Mouse (Mus musculus): ENCODE measurements around the gene 1700034J05Rik. TPM values are rescaled to one million over a fixed set of nuclear protein-coding genes. Genes with fewer than 3 reads are reported as not detected.
A peak's percentile ranks its signal among the peaks of the same experiment; 100 is the strongest.

The 1700034J05Rik gene
- polyA plus RNA-seq, 1 experiment from 2014 or later, result 0.11 TPM

GRCm38 (mm10) chr6:146949682-146950453 lies 4.4 kb downstream of the 1700034J05Rik start:
- Histone ChIP-seq H3K9me3 (no peaks in the 10 kb centered on the region), H3K36me3 (no peaks in the 10 kb centered on the region), H3K4me2 (no peak overlapping the region), H3K4me3 (replicated peaks) (no peak overlapping the region), H3K4me1 (replicated peaks) (peaks cover 44% of the 10 kb centered on the region), H3K27me3 (no peaks in the 10 kb centered on the region), H3K27ac (no peak overlapping the region), H3K9ac (replicated peaks) (no peak overlapping the region)
- WGBS, result 77% methylated on average over 10 of the region's 10 CpGs
- ATAC-seq (ENCODE audit: insufficient number of reproducible peaks, insufficient read depth, low FRiP score, low TSS enrichment, low read depth), result no peak

- Histone ChIP-seq H3K9me3 (no peaks in the 10 kb centered on the region), H3K36me3 (no peaks in the 10 kb centered on the region), H3K4me2 (no peak overlapping the region), H3K4me1 (replicated peaks) (peaks cover 45% of the 10 kb centered on the region), H3K27me3 (no peaks in the 10 kb centered on the region), H3K27ac (no peak overlapping the region), H3K4me3 (replicated peaks) (no peak overlapping the region), H3K9ac (replicated peaks) (no peak overlapping the region)
- 77% methylated on average over 4 of the region's 4 CpGs for WGBS
- no peak for ATAC-seq (ENCODE audit: insufficient number of reproducible peaks, insufficient read depth, low FRiP score, low TSS enrichment, low read depth)
These were observed 7.0 kb downstream of the 1700034J05Rik start for GRCm38 (mm10) chr6:146947186-146947585.

- no peaks in the 10 kb centered on the region for H3K27me3 ChIP-seq
- H3K36me3 ChIP-seq, result no peaks in the 10 kb centered on the region
- 65% methylated on average over 6 of the region's 6 CpGs for WGBS
- H3K4me2 ChIP-seq, result no peak overlapping the region
- no peak overlapping the region for H3K4me3 ChIP-seq (replicated peaks)
- no peak for ATAC-seq (ENCODE audit: insufficient number of reproducible peaks, insufficient read depth, low FRiP score, low TSS enrichment, low read depth)
- H3K9ac ChIP-seq (replicated peaks), result no peak overlapping the region
- peaks cover 45% of the 10 kb centered on the region for H3K4me1 ChIP-seq (replicated peaks)
- H3K27ac ChIP-seq, result no peak overlapping the region
- no peaks in the 10 kb centered on the region for H3K9me3 ChIP-seq
These were observed 7.7 kb downstream of the 1700034J05Rik start for GRCm38 (mm10) chr6:146946327-146947029.

GRCm38 (mm10) chr6:146944830-146945229 lies 9.4 kb downstream of the 1700034J05Rik start:
- Histone ChIP-seq H3K9me3 (no peaks in the 10 kb centered on the region), H3K27ac (no peak overlapping the region), H3K27me3 (no peaks in the 10 kb centered on the region), H3K4me1 (replicated peaks) (peaks cover 40% of the 10 kb centered on the region), H3K9ac (replicated peaks) (no peak overlapping the region), H3K36me3 (peaks cover 2% of the 10 kb centered on the region), H3K4me2 (no peak overlapping the region), H3K4me3 (replicated peaks) (no peak overlapping the region)
- 82% methylated on average over 4 of the region's 4 CpGs for WGBS
- ATAC-seq (ENCODE audit: insufficient number of reproducible peaks, insufficient read depth, low FRiP score, low TSS enrichment, low read depth), result no peak

- Histone ChIP-seq H3K36me3 (peaks cover 10% of the 10 kb centered on the region), H3K4me3 (replicated peaks) (no peak overlapping the region), H3K27me3 (no peaks in the 10 kb centered on the region), H3K27ac (no peak overlapping the region), H3K4me1 (replicated peaks) (peaks cover 39% of the 10 kb centered on the region), H3K4me2 (no peak overlapping the region), H3K9me3 (no peaks in the 10 kb centered on the region), H3K9ac (replicated peaks) (no peak overlapping the region)
- ATAC-seq (ENCODE audit: insufficient number of reproducible peaks, insufficient read depth, low FRiP score, low TSS enrichment, low read depth), result no peak
These were observed 10.2 kb downstream of the 1700034J05Rik start for GRCm38 (mm10) chr6:146944009-146944408.

GRCm38 (mm10) chr6:146941505-146942275 lies 12.5 kb downstream of the 1700034J05Rik start:
- no peak overlapping the region for H3K9ac ChIP-seq (replicated peaks)
- H3K36me3 ChIP-seq, result peaks cover 11% of the 10 kb centered on the region
- no peak overlapping the region for H3K4me3 ChIP-seq (replicated peaks)
- 80% methylated on average over 7 of the region's 7 CpGs for WGBS
- no peak overlapping the region for H3K27ac ChIP-seq
- H3K4me2 ChIP-seq, result no peak overlapping the region
- no peak for ATAC-seq (ENCODE audit: insufficient number of reproducible peaks, insufficient read depth, low FRiP score, low TSS enrichment, low read depth)
- H3K27me3 ChIP-seq, result no peaks in the 10 kb centered on the region
- H3K9me3 ChIP-seq, result no peaks in the 10 kb centered on the region
- peaks cover 22% of the 10 kb centered on the region for H3K4me1 ChIP-seq (replicated peaks)

GRCm38 (mm10) chr6:146939026-146939425 lies 15.2 kb downstream of the 1700034J05Rik start:
- 80% methylated on average over 8 of the region's 8 CpGs for WGBS
- H3K9ac ChIP-seq (replicated peaks), result no peak overlapping the region
- no peaks in the 10 kb centered on the region for H3K9me3 ChIP-seq
- H3K4me1 ChIP-seq (replicated peaks), result peaks cover 6% of the 10 kb centered on the region; the same call in 1 of the 2 replicates
- H3K36me3 ChIP-seq, result peaks cover 11% of the 10 kb centered on the region
- ATAC-seq (ENCODE audit: insufficient number of reproducible peaks, insufficient read depth, low FRiP score, low TSS enrichment, low read depth), result peak; percentile 37; the same call in 1 of the 2 replicates
- H3K4me2 ChIP-seq, result no peak overlapping the region
- H3K27ac ChIP-seq, result no peak overlapping the region
- no peaks in the 10 kb centered on the region for H3K27me3 ChIP-seq
- H3K4me3 ChIP-seq (replicated peaks), result no peak overlapping the region

- H3K4me3 ChIP-seq (replicated peaks), result no peak overlapping the region
- H3K27ac ChIP-seq, result peak overlapping the region; percentile 69
- no peak overlapping the region for H3K4me2 ChIP-seq
- H3K4me1 ChIP-seq (replicated peaks), result peaks cover 23% of the 10 kb centered on the region
- ATAC-seq (ENCODE audit: insufficient number of reproducible peaks, insufficient read depth, low FRiP score, low TSS enrichment, low read depth), result no peak
- WGBS, result 84% methylated on average over 6 of the region's 6 CpGs
- H3K9me3 ChIP-seq, result no peaks in the 10 kb centered on the region
- H3K36me3 ChIP-seq, result peaks cover 11% of the 10 kb centered on the region
- no peak overlapping the region for H3K9ac ChIP-seq (replicated peaks)
- no peaks in the 10 kb centered on the region for H3K27me3 ChIP-seq
These were observed 18.3 kb downstream of the 1700034J05Rik start for GRCm38 (mm10) chr6:146935957-146936356.

GRCm38 (mm10) chr6:146933123-146933522 lies 21.1 kb downstream of the 1700034J05Rik start:
- peak overlapping the region; percentile 53; the same call in 1 of the 2 replicates for H3K27ac ChIP-seq
- no peak overlapping the region for H3K4me2 ChIP-seq

GRCm38 (mm10) chr6:146929031-146929430 lies 25.2 kb downstream of the 1700034J05Rik start:
- H3K9me3 ChIP-seq, result no peaks in the 10 kb centered on the region
- no peak overlapping the region for H3K27ac ChIP-seq
- H3K9ac ChIP-seq (replicated peaks), result no peak overlapping the region
- peaks cover 54% of the 10 kb centered on the region for H3K4me1 ChIP-seq (replicated peaks)
- no peaks in the 10 kb centered on the region for H3K36me3 ChIP-seq
- no peak overlapping the region for H3K4me2 ChIP-seq
- no peaks in the 10 kb centered on the region for H3K27me3 ChIP-seq
- WGBS, result 63% methylated on average over 2 of the region's 2 CpGs
- no peak for ATAC-seq (ENCODE audit: insufficient number of reproducible peaks, insufficient read depth, low FRiP score, low TSS enrichment, low read depth)
- no peak overlapping the region for H3K4me3 ChIP-seq (replicated peaks)

More at GRCm38 (mm10) chr6:146933123-146933522, 21.1 kb downstream of the 1700034J05Rik start:
- Histone ChIP-seq H3K9ac (replicated peaks) (no peak overlapping the region), H3K36me3 (no peaks in the 10 kb centered on the region), H3K9me3 (no peaks in the 10 kb centered on the region), H3K27me3 (no peaks in the 10 kb centered on the region), H3K4me3 (replicated peaks) (no peak overlapping the region), H3K4me1 (replicated peaks) (peaks cover 29% of the 10 kb centered on the region)
- ATAC-seq (ENCODE audit: insufficient number of reproducible peaks, insufficient read depth, low FRiP score, low TSS enrichment, low read depth), result 0 out of 2 replicates have a peak, but pooled peaks have one; percentile 47
- 29% methylated on average over 6 of the region's 6 CpGs for WGBS

GRCm38 (mm10) chr6:146928108-146928507 lies 26.1 kb downstream of the 1700034J05Rik start:
- no peak overlapping the region for H3K27ac ChIP-seq
- no peak overlapping the region for H3K9ac ChIP-seq (replicated peaks)

More at GRCm38 (mm10) chr6:146928108-146928507, 26.1 kb downstream of the 1700034J05Rik start:
- Histone ChIP-seq H3K4me1 (replicated peaks) (peaks cover 51% of the 10 kb centered on the region), H3K4me3 (replicated peaks) (no peak overlapping the region), H3K36me3 (no peaks in the 10 kb centered on the region), H3K27me3 (no peaks in the 10 kb centered on the region), H3K9me3 (no peaks in the 10 kb centered on the region), H3K4me2 (no peak overlapping the region)
- ATAC-seq (ENCODE audit: insufficient number of reproducible peaks, insufficient read depth, low FRiP score, low TSS enrichment, low read depth), result no peak
- WGBS, result 69% methylated on average over 3 of the region's 3 CpGs

Data from limb, embryonic 12.5 days (tissue).